Mouse (Mus musculus): ENCODE measurements around the gene Dpy19l1.
A peak's percentile ranks its signal among the peaks of the same experiment; 100 is the strongest.

Dpy19l1 gene

GRCm38 (mm10) chr9:24470166-24470565 lies 32.8 kb downstream of the Dpy19l1 start:
- DNase-seq (ENCODE audit: low spot score): no peak

DNA sequence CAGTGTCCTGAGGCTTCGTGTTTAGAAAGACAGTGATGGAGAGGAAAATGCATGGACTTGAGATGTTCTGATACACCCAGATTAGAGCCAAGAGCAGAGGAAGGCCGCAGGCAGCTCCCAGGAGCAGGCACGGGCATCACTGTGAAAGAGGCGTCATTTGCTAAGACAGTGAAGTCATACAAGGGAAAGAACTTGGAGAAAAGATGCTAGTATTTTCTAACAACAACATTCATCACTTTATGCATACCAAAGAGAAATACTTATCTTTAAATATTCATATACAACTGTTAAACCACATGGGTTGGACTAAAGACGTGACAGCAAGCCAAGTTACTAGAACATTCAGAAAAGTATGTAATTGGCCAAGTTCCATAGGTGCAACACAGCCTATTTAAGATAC lies 35.8 kb downstream of the Dpy19l1 start:
- DNase-seq (ENCODE audit: low spot score): no peak

GRCm38 (mm10) chr9:24466649-24467048 lies 36.3 kb downstream of the Dpy19l1 start:
- DNase-seq (ENCODE audit: low spot score): no peak

DNA sequence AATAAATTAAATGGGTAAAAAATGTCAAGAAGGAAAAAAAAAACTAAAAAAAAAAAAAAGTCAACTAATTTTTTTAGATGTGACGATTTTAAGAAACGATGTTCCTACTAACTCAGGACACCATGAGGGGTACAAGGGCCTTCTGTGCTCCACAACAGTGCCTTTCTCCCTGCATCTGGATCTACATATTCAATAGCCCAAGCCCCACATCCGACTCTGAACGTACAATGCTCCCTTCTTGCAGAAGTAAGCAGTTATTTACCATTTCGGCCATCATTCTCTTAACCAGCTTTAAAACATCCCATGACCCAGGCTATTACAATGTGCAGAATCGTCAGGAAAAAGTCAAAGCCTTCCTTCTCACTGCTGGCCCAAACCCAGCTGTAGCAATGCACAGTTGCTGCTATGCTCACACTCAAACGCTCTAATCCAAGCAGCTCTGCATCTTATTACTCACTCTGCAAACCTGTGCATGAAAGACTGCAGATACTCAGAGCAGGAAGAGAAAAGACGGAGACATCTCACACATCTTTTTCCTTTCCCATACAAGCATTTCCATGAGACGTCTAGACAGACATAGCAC lies 41.5 kb downstream of the Dpy19l1 start:
- DNase-seq (ENCODE audit: low spot score): no peak

DNA sequence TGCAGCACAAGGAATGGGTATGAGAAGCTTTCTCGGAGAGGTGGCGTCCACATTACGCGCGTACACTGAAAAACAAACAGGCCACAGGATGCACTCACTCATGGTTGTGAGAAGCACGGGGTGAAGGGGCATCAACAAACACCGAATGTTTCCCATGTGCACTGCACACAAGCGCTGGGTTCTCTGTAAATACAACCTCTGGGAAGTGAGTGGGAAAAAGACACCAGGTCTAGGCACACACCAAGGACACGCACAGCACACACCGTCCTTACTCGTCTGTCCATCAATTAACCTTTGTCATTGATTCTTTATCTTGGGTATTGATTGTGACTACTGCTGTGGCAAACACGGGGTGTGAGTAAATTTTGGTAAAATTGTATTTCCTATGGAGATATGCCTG lies 49.1 kb downstream of the Dpy19l1 start:
- DNase-seq (ENCODE audit: low spot score): no peak

- DNase-seq (ENCODE audit: low spot score): no peak
These were observed 52.0 kb downstream of the Dpy19l1 start for GRCm38 (mm10) chr9:24450976-24451375.

- DNase-seq (ENCODE audit: low spot score): peak; percentile 7
These were observed 52.4 kb downstream of the Dpy19l1 start for GRCm38 (mm10) chr9:24450524-24450923.

- DNase-seq (ENCODE audit: low spot score): no peak
These were observed 68.0 kb downstream of the Dpy19l1 start for GRCm38 (mm10) chr9:24434901-24435300.

DNA sequence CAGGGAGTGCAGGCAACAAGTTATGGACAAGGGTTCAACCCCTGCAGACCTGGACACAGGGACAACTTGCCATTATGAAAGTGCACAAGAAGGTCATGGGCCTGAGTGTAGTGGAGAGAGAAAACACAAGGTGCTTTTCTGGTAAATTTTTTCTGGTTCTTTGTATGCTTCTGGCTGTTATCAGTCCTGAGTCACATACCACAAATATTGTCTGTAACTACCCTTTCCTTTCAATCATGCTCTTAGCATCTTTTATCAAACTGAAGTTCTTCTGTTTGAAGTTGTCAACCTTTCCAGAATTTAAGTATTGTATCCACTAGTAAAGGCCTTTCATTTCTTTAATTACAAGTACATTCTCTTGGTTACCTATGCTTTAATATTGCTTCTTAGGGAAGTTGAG lies 73.2 kb downstream of the Dpy19l1 start:
- no peak for DNase-seq (ENCODE audit: low spot score)

GRCm38 (mm10) chr9:24425679-24426078 lies 77.3 kb downstream of the Dpy19l1 start:
- no peak for DNase-seq (ENCODE audit: low spot score)

- no peak for DNase-seq (ENCODE audit: low spot score)
These were observed 79.7 kb downstream of the Dpy19l1 start for GRCm38 (mm10) chr9:24423241-24423640.

GRCm38 (mm10) chr9:24421888-24422287 lies 81.1 kb downstream of the Dpy19l1 start:
- no peak for DNase-seq (ENCODE audit: low spot score)

DNA sequence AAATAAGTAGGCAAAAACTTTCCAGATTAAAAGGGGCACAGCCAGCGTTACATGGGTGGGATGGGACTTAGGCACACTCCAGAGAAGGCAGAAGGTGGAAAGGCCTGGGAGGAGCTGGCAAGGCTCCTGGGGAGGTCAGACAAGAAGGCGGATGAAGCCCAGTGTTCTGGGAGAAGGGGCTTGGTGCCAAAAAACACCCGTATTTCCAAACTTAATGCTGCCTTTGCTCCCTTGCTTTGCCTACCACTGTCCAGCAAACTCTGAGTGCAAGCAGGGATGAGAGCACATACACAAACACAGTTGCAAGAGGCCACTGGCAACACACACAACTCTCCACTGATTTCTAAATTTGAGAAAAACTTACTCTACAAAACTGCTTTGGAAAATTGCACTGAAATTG lies 81.7 kb downstream of the Dpy19l1 start:
- no peak for DNase-seq (ENCODE audit: low spot score)

GRCm38 (mm10) chr9:24420144-24420543 lies 82.8 kb downstream of the Dpy19l1 start:
- no peak for DNase-seq (ENCODE audit: low spot score)

DNA sequence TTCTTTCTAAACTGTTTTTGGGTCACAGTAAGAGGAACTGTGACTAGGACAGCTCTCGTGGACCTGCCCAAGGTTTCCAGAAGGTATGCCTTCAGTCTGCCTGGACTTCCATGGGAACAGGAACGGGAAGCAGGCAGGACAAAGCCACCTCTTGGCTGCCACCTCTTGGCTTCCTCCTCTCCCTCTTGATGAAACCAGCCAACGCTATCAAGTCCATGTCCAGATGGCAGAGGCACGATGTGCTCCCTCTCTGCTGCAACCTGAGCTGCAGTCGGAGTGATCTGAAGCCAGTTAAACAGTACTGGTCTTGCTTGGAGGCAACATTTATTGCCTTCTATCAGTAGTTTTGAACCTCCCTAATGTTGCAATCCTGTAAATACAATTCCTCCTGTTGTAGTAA lies 84.7 kb downstream of the Dpy19l1 start:
- no peak for DNase-seq (ENCODE audit: low spot score)

DNA sequence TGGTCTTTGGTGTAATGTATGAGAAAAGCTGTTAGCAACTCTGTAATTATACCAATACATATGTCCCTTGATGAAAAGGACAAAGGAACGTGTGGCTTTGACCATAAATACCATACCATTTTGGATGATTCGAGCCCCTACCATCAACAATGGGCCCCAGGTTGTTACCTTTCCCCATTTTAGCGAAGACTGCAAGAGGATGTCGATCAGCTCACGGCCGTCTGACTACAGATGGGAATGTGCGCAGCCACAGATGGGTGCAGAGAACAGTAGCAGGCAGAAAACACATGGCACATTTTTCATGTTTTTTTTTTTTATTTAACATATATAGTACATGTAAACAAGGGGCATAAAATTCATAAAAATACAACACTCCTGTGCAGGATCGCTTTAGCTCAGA lies 91.5 kb downstream of the Dpy19l1 start:
- no peak for DNase-seq (ENCODE audit: low spot score)

GRCm38 (mm10) chr9:24410439-24410838 lies 92.5 kb downstream of the Dpy19l1 start:
- DNase-seq (ENCODE audit: low spot score): no peak

DNA sequence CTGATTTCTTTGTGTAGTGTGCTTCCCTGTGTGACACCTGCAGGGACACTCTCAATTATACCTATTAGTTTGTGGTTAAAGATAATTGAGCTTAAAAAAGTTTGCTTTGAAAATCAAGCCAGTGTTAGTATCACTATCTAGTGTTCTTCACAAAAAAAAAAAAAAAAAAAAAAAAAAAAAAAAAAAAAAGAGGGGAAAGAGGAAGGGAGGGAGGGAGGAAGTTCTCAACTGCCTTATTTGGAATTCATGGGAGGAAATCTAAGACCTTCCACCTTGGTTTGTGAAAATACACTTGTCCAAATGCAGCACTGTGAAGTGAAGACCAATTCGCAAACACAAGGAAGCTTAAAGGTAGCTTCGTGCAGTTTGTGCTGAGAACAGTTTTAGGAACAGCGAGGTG lies 94.9 kb downstream of the Dpy19l1 start:
- no peak for DNase-seq (ENCODE audit: low spot score)

- DNase-seq (ENCODE audit: low spot score): no peak
These were observed 108.8 kb downstream of the Dpy19l1 start for GRCm38 (mm10) chr9:24394146-24394545.

DNA sequence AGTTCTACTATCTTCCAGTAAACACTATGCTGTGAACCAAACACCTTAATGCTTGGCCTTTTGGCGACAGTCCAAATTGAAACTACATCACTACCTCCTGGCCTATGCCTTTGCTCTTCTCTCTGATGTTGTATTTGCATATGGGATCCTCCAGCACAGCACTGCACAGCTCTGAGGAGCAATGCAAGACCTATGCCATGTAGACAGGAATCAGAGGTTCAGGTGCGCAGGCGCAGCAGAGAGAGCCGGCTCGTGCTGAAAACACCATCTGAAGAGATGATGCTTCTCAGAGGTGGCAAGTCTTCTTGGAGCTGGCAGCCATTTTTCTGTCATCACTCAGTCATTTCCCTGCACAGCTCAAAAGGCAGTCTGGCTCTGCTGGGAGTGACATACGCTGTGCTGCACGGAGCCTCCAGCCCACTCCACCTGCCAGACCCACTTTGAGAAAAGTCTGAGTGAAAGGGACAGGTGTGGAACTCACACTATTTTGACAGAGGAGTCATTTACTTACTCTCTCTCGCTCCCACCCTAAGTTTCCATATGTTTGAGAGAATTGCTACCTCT lies 112.1 kb downstream of the Dpy19l1 start:
- DNase-seq (ENCODE audit: low spot score): no peak

DNA sequence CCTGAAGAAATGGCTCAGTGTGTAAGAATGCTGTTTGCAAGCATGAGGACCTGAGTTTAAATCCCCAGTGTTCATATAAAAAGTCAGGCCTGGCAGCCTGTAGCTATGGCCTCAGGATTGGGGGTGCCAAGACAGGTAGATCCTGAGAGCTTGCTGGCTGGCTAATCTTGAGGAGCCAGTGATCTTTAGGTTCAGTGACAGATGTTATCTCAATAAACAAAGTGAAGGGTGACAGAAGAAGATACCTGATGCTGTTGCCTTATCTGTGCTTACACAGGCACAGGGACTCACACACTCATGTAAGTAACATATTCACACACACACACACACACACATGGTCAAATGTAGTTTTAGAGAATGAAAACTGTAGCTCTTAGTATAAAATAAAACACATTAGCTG lies 115.7 kb downstream of the Dpy19l1 start:
- no peak for DNase-seq (ENCODE audit: low spot score)

DNA sequence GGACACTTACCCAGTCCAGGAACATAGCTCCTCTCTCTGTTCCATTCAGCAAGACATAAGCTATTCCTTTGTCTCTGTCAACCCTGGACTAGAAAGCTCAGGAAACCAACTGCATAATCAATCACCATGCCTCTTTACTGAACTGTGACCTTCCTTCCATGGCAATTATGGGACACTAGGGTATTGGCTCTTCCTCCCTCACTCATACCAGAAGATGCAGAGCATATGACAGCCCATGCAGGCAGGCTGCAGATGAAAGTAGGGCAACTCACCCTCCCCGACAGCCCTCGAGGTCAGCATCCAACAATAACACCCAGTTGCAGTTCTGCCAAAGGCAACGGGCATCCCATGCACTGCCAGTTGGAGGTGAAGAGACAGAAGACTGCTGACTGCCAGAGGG lies 123.6 kb downstream of the Dpy19l1 start:
- no peak for DNase-seq (ENCODE audit: low spot score)

DNA sequence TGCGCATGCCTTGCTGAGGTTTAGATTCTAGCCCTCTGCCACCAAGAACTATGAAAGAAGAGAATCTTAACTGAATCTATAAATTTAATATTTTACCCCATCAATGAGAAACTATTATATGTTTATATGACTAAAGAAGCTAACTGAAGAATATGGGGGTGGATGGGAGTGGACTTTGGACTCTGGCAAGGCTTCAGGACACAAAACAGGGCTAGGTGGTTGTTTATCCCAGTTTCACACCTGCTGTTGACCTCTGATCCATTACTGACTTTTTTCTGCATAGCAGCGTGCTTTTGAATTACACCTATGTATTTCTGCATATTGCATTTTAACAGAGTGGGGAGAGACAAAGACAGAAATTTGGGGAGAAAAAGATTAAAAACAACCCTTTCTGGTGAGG lies 124.1 kb downstream of the Dpy19l1 start:
- no peak for DNase-seq (ENCODE audit: low spot score)

Data from urinary bladder, postnatal 14 days (tissue).